Mouse (Mus musculus): ENCODE measurements around the gene Mcur1.

GRCm38 (mm10) chr13:43595896-43596295 is 35.9 kb upstream of the Mcur1 start:
- no peak for TF ChIP-seq POLR2A (IDR thresholded peaks at IDR 0.05; ENCODE audit: insufficient read depth, low read depth, low read length)
- no peak for TF ChIP-seq CTCF (IDR thresholded peaks at IDR 0.05; ENCODE audit: insufficient read depth, low read depth, low read length)

All from olfactory bulb, adult 2 months (tissue).